Mouse (Mus musculus): ENCODE data around the gene Olfr376. TPM values are rescaled to one million over a fixed set of nuclear protein-coding genes. Genes with fewer than 3 reads are reported as not detected.

Gene Olfr376
- polyA plus RNA-seq (2016; fragmentation: Nextera tagmentation; extraction: Ambion mirVana), result not detected in 2 replicates

DNA sequence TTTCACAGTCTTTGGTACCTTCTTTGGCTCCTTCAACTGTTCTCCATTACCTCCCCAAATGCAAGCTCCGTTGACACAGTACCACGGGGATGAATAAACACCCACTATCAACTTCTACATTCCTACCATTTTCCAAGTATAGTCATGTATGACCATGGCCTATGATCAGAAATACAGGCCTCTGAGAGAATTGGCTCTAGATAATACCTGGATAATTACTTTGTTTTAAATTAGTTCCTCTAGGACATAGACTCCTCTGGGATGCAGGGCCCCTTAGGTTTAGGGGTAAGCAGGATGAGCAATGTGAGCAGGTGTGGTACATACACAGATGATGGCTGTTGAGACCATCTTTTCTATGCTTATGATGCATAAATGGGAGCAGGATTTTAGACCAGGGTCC is at the start of gene Olfr376:
Gene Olfr376, plus strand, starts transcription at position 301 of the 400 bp plus-strand sequence.
- Histone ChIP-seq H3K36me3 (no peaks in the 10 kb centered on the region), H3K4me1 (no peaks in the 10 kb centered on the region), H3K9me3 (0 out of 2 replicates have a peak, but pooled peaks cover 3% of the 10 kb centered on the region), H3K4me3 (no peak within 1 kb of the TSS), H3K27me3 (ENCODE audit: insufficient read depth, poor library complexity, severe bottlenecking) (no peaks in the 10 kb centered on the region), H3K27ac (no peak within 1 kb of the TSS)
- WGBS, result 90% methylated on average over 2 of the region's 2 CpGs
- no peak for DNase-seq (ENCODE audit: low spot score)

DNA sequence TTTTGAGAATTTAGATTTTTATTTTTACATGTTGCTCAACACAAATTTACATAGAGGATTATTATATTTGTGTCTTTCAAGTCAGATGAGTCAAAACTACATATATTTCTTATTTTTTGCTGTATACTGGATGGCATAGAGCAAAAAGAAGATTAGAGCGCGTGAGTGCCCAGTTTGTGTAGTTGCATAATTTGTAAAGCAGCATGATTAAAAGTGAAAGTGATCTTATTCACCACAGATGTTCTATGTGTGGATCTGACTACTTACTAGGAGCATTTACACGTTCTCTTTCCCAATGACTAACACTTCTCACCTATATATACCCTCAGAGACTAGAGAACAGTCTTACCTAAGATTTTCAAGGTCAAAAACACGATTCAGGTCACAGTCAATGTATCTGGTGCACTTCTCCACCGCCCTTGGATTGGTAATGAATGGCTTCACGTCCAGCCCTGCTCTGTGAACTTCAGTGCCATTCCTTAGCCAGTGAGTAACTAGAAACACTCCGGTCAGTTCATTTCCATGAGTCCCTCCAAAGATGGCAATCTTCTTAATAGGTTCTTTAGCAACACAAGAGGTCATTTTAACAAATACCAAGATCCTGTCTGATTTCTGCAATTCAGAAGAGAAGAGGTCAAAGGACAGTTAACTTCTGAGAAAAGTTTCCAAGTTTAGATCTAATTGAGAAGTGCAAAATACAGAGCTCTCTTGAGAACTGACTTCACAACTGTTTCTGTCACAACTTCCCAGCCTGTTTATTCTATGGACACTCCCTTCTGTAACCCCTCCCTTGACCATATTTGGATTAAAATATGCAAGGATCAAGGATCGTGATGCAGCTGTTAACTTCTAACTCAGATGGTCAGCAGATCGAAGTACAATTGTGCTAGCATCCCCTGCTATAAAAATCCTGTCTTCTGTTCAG is 46.9 kb upstream of the Olfr376 start:
- Histone ChIP-seq H3K27me3 (ENCODE audit: insufficient read depth, poor library complexity, severe bottlenecking) (no peaks in the 10 kb centered on the region), H3K4me1 (no peaks in the 10 kb centered on the region), H3K9me3 (no peaks in the 10 kb centered on the region), H3K4me3 (no peak overlapping the region), H3K36me3 (no peaks in the 10 kb centered on the region), H3K27ac (no peak overlapping the region)
- DNase-seq (ENCODE audit: low spot score), result no peak
- 66% methylated on average over 9 of the region's 9 CpGs for WGBS

DNA sequence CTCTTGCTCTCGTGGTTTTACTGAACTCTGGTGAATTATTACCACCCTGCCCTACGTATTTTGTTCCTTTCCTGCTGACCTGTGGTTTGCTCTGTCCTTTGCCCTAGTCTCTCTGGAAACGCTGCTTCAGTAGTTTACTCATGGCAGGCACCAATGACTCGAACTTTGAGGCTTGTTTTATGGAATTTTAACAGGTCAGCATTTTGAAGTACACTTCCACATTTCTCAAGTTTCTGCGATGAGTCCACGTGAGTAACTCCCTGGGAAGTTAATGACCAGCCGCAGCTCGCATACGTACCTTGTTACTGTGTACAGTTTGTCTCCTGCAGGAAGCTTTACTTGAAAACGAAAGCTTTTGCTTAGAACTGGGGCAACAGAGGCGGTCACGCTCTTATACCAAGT is 44.6 kb upstream of the Olfr376 start:
- Histone ChIP-seq H3K36me3 (no peaks in the 10 kb centered on the region), H3K27ac (no peak overlapping the region), H3K27me3 (ENCODE audit: insufficient read depth, poor library complexity, severe bottlenecking) (no peaks in the 10 kb centered on the region), H3K4me3 (no peak overlapping the region), H3K4me1 (no peaks in the 10 kb centered on the region), H3K9me3 (no peaks in the 10 kb centered on the region)
- whole genome bisulfite sequencing, result 65% methylated on average over 12 of the region's 12 CpGs
- no peak for DNase-seq (ENCODE audit: low spot score)

DNA sequence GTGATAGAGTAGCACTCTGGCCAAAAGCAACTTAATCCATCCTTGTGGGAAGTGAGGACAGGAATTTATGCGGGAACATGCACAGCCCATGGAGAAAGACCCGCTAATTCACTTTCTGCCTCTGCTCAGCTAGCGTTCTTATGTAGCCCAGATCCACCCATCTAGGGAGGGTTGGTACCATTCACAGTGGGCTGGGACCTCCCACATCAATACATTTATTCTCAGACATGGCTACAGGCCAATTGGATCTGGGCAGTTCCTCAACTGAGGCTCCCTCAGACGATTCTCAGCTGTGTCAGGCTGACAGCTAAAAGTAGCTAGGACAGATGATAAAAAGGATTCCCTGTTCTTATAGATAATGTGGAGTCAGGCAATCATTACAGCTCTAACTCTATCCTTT is 43.7 kb upstream of the Olfr376 start:
- no peak for DNase-seq (ENCODE audit: low spot score)
- Histone ChIP-seq H3K4me1 (no peaks in the 10 kb centered on the region), H3K27ac (no peak overlapping the region), H3K27me3 (ENCODE audit: insufficient read depth, poor library complexity, severe bottlenecking) (no peaks in the 10 kb centered on the region), H3K9me3 (no peaks in the 10 kb centered on the region), H3K4me3 (no peak overlapping the region), H3K36me3 (no peaks in the 10 kb centered on the region)
- WGBS, result 69% methylated on average over 4 of the region's 4 CpGs

DNA sequence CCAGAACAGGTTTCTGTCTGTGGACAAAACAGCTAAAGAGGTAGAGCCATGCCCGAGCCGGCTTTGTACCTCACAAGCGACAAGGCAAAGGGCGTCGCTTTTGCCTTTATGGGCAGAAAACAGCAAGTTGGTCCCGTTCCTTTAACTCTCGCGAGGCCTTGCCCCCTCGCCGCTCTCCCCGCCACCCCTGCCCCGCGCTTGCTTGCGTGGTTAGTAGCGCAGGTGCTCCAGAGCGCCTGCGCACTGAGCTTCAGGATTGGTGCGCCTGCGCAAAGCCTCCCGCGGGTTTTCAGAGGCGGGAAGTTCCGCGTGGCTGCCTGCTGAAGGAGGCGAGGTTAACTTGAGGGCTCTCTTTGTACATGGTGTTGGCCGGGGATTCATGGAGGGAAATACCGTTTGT is 41.6 kb upstream of the Olfr376 start, which contains the start of the genes Aspa, Gm49340 and Spata22:
Gene Aspa, minus strand, starts transcription at position 155 of the 400 bp plus-strand sequence.
Gene Gm49340, plus strand, starts transcription at position 300 of the 400 bp plus-strand sequence.
Gene Spata22, plus strand, starts transcription at position 300 of the 400 bp plus-strand sequence.
- Histone ChIP-seq H3K27me3 (ENCODE audit: insufficient read depth, poor library complexity, severe bottlenecking) (no peaks in the 10 kb centered on the region), H3K9me3 (no peaks in the 10 kb centered on the region), H3K36me3 (no peaks in the 10 kb centered on the region), H3K4me1 (no peaks in the 10 kb centered on the region), H3K27ac (no peak within 1 kb of the TSS), H3K4me3 (no peak within 1 kb of the TSS)
- 72% methylated on average over 27 of the region's 27 CpGs for WGBS
- no peak for DNase-seq (ENCODE audit: low spot score)

DNA sequence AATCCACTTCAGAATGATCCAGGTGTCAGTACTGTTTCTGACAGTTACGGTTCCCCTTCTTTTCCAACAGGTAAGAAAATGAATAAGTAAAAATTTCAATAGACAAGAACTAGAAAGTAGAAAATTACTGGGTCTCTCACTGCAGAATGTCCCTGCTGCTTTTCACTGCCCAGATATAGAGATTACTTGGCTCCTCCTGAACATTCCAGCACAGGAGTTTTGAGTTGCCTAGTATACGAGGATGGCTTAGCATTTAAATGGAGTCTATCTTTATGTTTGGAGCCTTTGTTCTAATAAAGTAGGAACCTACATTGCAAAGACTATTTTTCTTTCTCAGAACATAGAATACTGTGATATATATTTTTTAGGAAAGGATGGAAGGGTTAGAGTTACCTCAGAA is 37.7 kb upstream of the Olfr376 start:
- DNase-seq (ENCODE audit: low spot score), result no peak
- Histone ChIP-seq H3K4me1 (no peaks in the 10 kb centered on the region), H3K4me3 (no peak overlapping the region), H3K36me3 (no peaks in the 10 kb centered on the region), H3K9me3 (no peaks in the 10 kb centered on the region), H3K27ac (no peak overlapping the region), H3K27me3 (ENCODE audit: insufficient read depth, poor library complexity, severe bottlenecking) (no peaks in the 10 kb centered on the region)
- WGBS, result 74% methylated on average over 2 of the region's 2 CpGs

DNA sequence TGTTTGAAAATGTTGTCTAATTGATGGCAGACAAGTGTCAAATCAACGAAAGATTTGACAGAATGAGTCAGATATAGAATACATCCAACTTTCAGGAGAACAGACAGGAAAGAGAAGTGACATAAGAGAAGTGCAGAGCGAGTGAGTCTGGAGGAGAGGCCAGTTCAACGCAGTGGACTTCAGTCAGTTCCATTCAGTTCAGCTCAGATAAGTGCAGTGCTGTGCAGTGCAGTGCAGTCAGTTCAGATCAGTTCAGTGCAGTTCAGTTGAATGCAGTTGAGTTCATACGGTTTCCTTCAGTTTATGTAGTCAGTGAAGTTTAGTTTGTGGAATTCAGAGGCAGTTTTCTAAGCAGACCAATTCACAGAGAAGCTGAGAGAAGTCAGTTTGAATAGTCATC is 34.1 kb upstream of the Olfr376 start:
- H3K27ac ChIP-seq, result no peak overlapping the region

DNA sequence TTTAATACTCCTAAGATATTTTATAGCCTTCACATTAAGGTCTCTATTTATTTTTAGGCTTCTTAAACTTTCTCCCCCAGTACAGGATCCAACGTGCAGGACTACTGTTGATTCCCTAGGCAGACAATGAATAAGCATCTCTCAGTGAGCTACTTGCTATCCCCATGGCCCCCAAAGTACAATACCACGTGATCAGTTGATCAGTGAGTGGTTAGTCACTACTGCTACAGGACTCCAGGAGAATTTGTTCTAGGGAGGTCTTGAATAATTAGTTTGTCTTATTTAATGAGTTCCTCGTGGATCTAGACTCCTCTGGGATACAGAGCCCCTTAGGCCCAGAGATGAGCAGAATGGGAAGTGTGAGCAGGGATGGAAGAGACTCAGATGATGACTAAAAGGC is 20.6 kb upstream of the Olfr376 start, which contains the start of gene Olfr20:
Gene Olfr20, plus strand, starts transcription at position 301 of the 400 bp plus-strand sequence.
- no peak for DNase-seq (ENCODE audit: low spot score)
- H3K27me3 ChIP-seq (ENCODE audit: insufficient read depth, poor library complexity, severe bottlenecking), result no peaks in the 10 kb centered on the region
- H3K4me3 ChIP-seq, result no peak within 1 kb of the TSS
- H3K36me3 ChIP-seq, result no peaks in the 10 kb centered on the region
- 42% methylated on average over 3 of the region's 3 CpGs for WGBS
- no peak within 1 kb of the TSS for H3K27ac ChIP-seq
- H3K9me3 ChIP-seq, result no peaks in the 10 kb centered on the region
- no peaks in the 10 kb centered on the region for H3K4me1 ChIP-seq

More for the DNA sequence above, 34.1 kb upstream of the Olfr376 start:
- Histone ChIP-seq H3K9me3 (no peaks in the 10 kb centered on the region), H3K36me3 (no peaks in the 10 kb centered on the region), H3K4me3 (no peak overlapping the region), H3K4me1 (no peaks in the 10 kb centered on the region), H3K27me3 (ENCODE audit: insufficient read depth, poor library complexity, severe bottlenecking) (no peaks in the 10 kb centered on the region)
- 61% methylated on average over 4 of the region's 4 CpGs for WGBS
- DNase-seq (ENCODE audit: low spot score), result no peak

DNA sequence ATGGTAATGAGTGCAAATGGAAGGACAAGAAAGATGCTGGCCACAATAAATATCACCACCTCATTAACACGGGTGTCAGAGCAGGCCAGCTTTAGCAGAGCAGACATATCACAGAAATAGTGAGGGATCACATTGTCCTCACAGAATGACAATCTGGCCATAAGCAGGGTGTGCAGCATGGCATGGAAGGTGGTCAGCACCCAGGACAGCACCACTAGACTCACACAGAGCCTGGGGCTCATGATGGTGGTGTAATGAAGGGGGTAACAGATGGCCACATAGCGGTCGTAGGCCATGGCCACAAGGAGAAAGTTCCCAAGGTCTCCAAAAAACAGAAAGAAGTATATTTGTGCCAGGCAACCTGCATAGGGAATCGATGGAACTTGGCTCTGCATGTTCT is 24.3 kb downstream of the Olfr376 start:
- DNase-seq (ENCODE audit: low spot score), result no peak
- Histone ChIP-seq H3K36me3 (no peaks in the 10 kb centered on the region), H3K4me3 (no peak overlapping the region), H3K27ac (no peak overlapping the region), H3K9me3 (no peaks in the 10 kb centered on the region), H3K27me3 (ENCODE audit: insufficient read depth, poor library complexity, severe bottlenecking) (no peaks in the 10 kb centered on the region), H3K4me1 (no peaks in the 10 kb centered on the region)
- 69% methylated on average over 4 of the region's 4 CpGs for WGBS

DNA sequence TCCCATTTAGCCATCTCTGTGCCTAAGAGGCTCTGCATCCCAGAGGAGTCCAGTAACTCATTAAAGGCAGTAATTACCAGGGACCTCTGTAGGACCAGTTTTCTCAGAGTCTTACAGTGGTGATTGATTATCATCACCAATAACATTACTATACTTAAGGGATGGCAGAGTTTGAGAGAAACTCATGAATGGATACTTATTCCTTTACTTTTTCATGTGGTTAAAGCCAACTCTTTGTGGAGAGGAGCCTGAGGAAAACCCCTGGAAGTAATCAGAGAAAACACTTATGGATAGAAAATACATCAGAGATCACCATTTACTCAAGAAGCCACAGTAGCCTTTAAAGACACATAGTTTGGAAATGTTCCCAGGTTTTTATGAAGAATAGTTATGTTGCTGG is 28.5 kb downstream of the Olfr376 start, which contains the start of gene Olfr1:
Gene Olfr1, minus strand, starts transcription at position 101 of the 400 bp plus-strand sequence.
- Histone ChIP-seq H3K27me3 (ENCODE audit: insufficient read depth, poor library complexity, severe bottlenecking) (no peaks in the 10 kb centered on the region), H3K27ac (no peak within 1 kb of the TSS), H3K36me3 (no peaks in the 10 kb centered on the region)

More for the DNA sequence above, 28.5 kb downstream of the Olfr376 start, which contains the start of gene Olfr1:
- no peaks in the 10 kb centered on the region for H3K9me3 ChIP-seq
- H3K4me1 ChIP-seq, result no peaks in the 10 kb centered on the region
- H3K4me3 ChIP-seq, result no peak within 1 kb of the TSS
- DNase-seq (ENCODE audit: low spot score), result no peak

Other genes starting within 250 kb of the Olfr376 start
- gene Haspin, start 233.0 kb upstream of the Olfr376 start, polyA plus RNA-seq (2016; fragmentation: Nextera tagmentation; extraction: Ambion mirVana), result 16.2 and 17.3 TPM in 2 replicates
- gene P2rx5, start 210.8 kb upstream of the Olfr376 start, polyA plus RNA-seq (2016; fragmentation: Nextera tagmentation; extraction: Ambion mirVana), result 0.41 and 0.97 TPM in 2 replicates
- gene Emc6, start 194.2 kb upstream of the Olfr376 start, polyA plus RNA-seq (2016; fragmentation: Nextera tagmentation; extraction: Ambion mirVana), result 107 and 126 TPM in 2 replicates
- gene Tax1bp3, start 194.2 kb upstream of the Olfr376 start, polyA plus RNA-seq (2016; fragmentation: Nextera tagmentation; extraction: Ambion mirVana), result 249 and 253 TPM in 2 replicates
- gene Ctns, start 172.2 kb upstream of the Olfr376 start, polyA plus RNA-seq (2016; fragmentation: Nextera tagmentation; extraction: Ambion mirVana), result 11.9 and 14.0 TPM in 2 replicates
- 0.54 and 0.62 TPM in 2 replicates for gene Shpk, start 171.8 kb upstream of the Olfr376 start, polyA plus RNA-seq (2016; fragmentation: Nextera tagmentation; extraction: Ambion mirVana)
- not detected in 2 replicates for gene Trpv1, start 137.0 kb upstream of the Olfr376 start, polyA plus RNA-seq (2016; fragmentation: Nextera tagmentation; extraction: Ambion mirVana)
- 0.03 TPM in 1 of 2 replicates, not detected in the other for gene Trpv3, start 103.9 kb upstream of the Olfr376 start, polyA plus RNA-seq (2016; fragmentation: Nextera tagmentation; extraction: Ambion mirVana)
- not detected in 2 replicates for gene Aspa, start 41.6 kb upstream of the Olfr376 start, polyA plus RNA-seq (2016; fragmentation: Nextera tagmentation; extraction: Ambion mirVana)
- gene Gm49340, start 41.5 kb upstream of the Olfr376 start, polyA plus RNA-seq (2016; fragmentation: Nextera tagmentation; extraction: Ambion mirVana), result not detected in 2 replicates
- gene Spata22, start 41.5 kb upstream of the Olfr376 start, polyA plus RNA-seq (2016; fragmentation: Nextera tagmentation; extraction: Ambion mirVana), result not detected in 2 replicates
- gene Olfr20, start 20.5 kb upstream of the Olfr376 start, polyA plus RNA-seq (2016; fragmentation: Nextera tagmentation; extraction: Ambion mirVana), result not detected in 2 replicates
- gene Olfr1, start 28.4 kb downstream of the Olfr376 start, polyA plus RNA-seq (2016; fragmentation: Nextera tagmentation; extraction: Ambion mirVana), result not detected in 2 replicates
- gene Olfr378, start 57.2 kb downstream of the Olfr376 start, polyA plus RNA-seq (2016; fragmentation: Nextera tagmentation; extraction: Ambion mirVana), result not detected in 2 replicates
- gene Olfr380, start 86.3 kb downstream of the Olfr376 start, polyA plus RNA-seq (2016; fragmentation: Nextera tagmentation; extraction: Ambion mirVana), result not detected in 2 replicates
- gene Olfr381, start 120.4 kb downstream of the Olfr376 start, polyA plus RNA-seq (2016; fragmentation: Nextera tagmentation; extraction: Ambion mirVana), result not detected in 2 replicates
- not detected in 2 replicates for gene Olfr382, start 146.0 kb downstream of the Olfr376 start, polyA plus RNA-seq (2016; fragmentation: Nextera tagmentation; extraction: Ambion mirVana)
- not detected in 2 replicates for gene Olfr385, start 221.8 kb downstream of the Olfr376 start, polyA plus RNA-seq (2016; fragmentation: Nextera tagmentation; extraction: Ambion mirVana)
- not detected in 2 replicates for gene Olfr384, start 227.3 kb downstream of the Olfr376 start, polyA plus RNA-seq (2016; fragmentation: Nextera tagmentation; extraction: Ambion mirVana)

Data from heart, embryonic 10.5 days (tissue).